Mouse (Mus musculus): ENCODE data around the gene Snw1. TPM values are rescaled to one million over a fixed set of nuclear protein-coding genes. Genes with fewer than 3 reads are reported as not detected.
"Not testable (repeated sequence)": the region's sequence is repeated elsewhere in the genome, so short reads cannot be mapped to it uniquely, and the experiment has no call there.

The Snw1 gene
- total RNA-seq (2015): 38.4 and 38.9 TPM in 2 replicates
- total RNA-seq (2017): 124 and 141 TPM in 2 replicates

DNA sequence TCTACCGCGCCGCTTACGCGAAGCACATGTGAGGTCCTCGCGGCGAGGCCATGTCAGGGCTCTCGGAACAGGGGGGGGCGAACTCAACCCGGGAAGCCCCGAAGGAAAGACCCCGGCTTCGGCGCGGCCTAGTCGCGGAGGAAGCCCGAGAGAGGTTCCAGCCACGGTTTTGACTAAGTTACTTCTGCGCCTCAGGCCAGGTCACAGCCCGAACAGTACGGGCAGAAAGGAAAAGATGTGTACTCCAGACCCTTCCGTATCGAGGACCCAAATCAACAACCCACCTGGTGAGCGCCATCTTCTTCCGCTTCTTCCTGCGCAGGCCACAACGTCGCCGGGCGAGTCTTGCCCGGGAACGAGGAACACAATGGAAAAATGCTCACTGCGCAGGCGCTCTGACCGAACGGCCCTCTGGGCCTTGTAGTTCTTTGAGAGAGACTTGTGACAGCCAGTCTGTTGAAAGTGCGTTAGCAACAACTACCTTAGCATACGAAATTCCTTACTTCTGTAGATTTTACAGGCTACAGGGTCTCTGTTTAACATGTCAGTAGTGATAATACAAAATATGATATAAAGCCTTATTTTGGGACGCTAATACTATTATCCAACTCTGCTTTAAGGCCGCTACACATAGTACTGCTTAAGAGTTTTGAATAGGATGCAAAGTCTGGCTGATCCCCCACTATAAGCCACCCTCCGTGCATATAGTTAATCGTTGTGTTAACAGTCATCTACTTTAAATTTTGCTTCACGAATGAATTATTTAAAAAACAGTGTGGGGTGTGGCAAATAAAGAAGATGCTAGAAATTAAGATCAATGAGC is at the start of gene Snw1:
Gene Snw1 (minus strand): TSS at position 311 of the 823 bp plus-strand sequence.
- peak; percentile 91 for ATAC-seq (ENCODE audit: poor library complexity, severe bottlenecking)

DNA sequence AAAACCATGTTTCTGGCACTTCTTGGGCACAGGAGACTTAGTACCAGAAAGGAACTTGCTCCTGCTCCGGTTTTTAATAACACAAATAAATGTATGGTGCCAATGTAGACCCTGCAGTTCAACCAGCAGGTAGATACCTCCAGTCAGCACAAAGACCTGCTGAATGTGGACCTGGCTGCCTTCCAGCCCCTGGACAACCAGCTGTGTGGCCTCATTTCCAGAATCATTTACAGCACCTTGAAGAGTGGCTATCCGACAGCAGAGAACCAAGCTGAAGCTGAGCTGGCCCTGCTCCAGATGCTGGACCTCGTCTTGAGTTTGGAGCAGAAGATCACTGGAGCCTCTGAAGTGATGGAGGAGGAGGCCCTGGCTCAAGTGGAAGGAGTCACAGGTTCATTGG is 47.5 kb upstream of the Snw1 start:
- ATAC-seq (ENCODE audit: poor library complexity, severe bottlenecking): not testable (repeated sequence)

DNA sequence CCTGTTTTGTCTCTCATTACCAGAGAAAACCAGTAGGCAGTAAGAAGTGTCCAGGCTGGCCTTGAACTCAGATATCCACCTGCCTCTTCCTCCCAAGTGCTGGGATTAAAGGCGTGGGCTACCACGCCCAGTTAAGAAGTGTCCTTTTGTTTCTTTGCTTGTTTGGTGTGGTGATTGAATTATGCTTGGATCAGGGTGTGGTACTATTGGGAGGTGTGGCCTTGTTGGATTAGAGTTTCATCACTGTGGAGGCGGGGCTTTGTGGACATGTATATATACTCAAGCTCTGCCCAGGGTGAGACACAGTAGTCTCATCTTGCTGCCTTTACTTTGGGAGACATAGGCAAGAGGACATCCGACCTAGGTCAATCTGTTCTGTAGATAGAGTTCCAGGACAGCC is 41.9 kb upstream of the Snw1 start, which contains the start of gene Gm8300:
Gene Gm8300 (plus strand): TSS at position 301 of the 400 bp plus-strand sequence.
- not testable (repeated sequence) for ATAC-seq (ENCODE audit: poor library complexity, severe bottlenecking)

DNA sequence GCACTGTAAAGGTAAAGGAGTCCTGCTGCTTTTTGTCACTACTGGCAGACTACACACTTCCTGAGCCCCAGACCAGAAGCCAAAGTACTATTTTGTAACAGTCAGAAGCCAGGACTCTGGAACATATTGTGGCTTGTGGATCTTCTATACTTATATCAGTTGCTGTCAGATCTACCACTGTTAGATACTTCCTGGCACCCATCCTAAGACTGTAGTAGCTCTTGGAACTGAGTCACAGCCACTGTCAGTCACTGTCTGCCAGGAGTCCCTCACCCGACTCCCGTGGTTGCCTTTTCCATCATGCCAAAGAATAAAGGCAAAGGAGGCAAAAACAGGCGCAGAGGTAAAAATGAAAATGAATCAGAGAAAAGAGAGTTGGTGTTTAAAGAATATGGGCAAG is 22.3 kb upstream of the Snw1 start, which contains the start of gene Gm5788:
Gene Gm5788 (plus strand): TSS at position 301 of the 400 bp plus-strand sequence.
- not testable (repeated sequence) for ATAC-seq (ENCODE audit: poor library complexity, severe bottlenecking)

DNA sequence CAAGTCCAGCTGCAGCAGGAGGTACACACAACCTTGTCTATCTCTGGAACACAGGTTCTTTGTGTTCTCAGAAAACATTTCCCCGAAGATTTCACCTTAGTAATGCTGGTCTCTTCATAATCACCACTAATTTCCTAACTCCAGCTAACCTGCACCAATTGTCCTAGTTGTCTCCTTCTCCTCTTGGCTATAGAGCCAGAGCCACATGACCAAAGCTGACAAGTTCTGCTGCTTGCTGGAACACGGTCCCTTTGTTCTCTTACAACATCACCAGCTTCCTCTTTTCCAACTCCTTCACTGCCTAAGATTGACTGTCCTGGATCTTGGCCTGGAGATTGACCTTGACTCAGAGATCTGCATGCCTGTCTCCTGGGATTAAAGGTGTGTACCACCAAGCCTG is 16.6 kb upstream of the Snw1 start:
- peak; percentile 51 for ATAC-seq (ENCODE audit: poor library complexity, severe bottlenecking)

DNA sequence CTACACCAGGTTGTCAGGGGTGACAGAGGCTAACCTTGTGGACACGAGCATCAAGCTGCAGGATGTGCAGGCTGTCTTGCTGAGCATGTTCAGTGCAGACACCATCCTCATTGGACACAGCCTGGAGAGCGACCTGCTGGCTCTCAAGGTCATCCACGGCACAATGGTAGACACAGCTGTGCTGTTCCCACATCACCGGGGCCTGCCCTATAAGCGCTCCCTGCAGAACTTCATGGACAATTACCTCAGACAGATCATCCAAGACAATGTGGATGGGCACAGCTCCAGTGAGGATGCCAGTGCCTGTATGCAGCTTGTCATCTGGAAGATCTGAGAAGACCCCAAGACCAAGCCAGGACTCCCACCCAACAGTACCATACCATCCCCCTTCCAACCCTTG is 10.4 kb upstream of the Snw1 start:
- not testable (repeated sequence) for ATAC-seq (ENCODE audit: poor library complexity, severe bottlenecking)

DNA sequence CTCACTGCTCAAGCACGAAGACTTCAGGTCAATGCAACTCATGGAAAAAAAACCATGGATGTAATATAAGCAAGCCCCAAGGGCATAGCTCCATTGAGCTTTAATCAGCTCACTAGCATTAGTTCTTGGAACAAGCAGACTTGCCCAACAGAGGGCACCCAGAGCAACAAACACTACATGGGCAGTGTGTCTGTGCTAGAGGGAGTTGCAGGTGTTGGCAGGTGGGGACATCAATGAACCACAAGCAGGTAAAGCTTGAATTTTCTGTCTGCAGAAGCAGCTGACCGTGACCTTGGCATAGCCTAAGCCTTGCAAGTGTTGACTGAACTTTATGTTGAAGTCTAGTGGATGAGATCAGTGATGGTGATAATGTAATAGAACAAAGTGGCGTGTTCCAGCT is 2.7 kb upstream of the Snw1 start:
- ATAC-seq (ENCODE audit: poor library complexity, severe bottlenecking): no peak

DNA sequence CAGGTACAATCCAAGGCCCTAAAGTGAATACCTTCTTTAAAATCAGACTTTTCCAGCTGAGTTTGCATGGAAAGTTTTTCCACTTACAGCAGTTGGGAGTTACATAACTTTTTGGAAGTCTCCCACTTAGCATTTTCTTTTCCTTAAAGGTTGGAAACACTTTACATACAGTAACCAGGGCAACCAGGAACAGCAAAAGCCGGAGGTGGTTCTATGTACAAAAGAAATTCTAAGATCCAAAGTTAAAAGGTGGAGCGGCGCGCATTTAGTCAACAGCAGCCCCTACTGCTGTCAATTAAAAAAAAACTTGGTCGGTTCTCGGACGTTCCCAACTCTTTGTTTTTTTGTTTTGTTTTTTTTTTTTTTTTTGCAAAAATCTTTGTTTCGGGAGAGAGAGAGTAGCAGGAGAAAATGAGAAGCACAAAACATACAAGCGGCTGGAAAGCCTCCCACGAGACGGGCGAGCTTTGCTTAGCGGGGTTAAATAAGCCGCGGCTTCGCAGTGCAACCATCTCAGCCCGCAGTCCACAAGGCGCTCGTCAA is 582 bp downstream of the Snw1 start:
- no peak for ATAC-seq (ENCODE audit: poor library complexity, severe bottlenecking)

DNA sequence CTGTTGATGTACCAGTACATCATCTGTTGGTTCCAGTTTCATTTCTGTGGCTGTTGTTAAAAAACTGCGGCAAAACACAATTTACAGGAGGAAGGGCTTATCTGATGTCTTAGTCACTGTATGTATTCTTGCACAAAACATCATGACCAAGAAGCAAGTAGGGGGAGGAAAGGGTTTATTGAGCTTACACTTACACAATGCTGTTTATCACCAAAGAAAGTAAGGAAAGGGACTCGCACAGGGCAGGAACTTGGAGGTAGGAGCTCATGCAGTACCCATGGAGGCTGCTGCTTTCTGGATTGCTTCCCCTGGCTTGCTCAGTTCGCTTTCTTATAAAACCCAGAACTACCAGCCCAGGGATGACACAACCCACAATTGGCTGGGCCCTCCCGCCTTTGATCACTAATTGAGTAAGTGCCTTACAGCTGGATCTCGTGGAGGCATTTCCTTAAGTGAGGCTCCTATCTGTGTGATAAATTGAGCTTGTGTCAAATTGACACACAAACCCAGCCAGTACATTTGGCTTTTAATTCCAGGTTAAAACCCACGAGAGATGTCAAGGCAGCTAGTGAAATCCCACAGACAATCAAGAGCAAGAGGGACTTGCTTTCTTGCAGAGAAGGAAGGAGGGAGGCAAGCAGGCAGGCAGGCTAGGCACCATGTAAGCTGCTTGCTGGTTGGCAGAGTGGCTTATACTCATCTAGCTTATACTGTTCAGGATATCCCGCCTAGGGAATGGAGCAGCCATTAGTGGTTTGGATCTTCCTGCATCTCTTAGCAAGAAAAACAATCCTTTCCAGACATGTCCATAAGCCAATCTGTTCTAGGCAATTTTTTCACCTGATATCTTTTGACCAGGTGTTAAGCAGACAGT is 1.6 kb downstream of the Snw1 start:
- 0 out of 2 replicates have a peak, but pooled peaks have one; percentile 19 for ATAC-seq (ENCODE audit: poor library complexity, severe bottlenecking)

DNA sequence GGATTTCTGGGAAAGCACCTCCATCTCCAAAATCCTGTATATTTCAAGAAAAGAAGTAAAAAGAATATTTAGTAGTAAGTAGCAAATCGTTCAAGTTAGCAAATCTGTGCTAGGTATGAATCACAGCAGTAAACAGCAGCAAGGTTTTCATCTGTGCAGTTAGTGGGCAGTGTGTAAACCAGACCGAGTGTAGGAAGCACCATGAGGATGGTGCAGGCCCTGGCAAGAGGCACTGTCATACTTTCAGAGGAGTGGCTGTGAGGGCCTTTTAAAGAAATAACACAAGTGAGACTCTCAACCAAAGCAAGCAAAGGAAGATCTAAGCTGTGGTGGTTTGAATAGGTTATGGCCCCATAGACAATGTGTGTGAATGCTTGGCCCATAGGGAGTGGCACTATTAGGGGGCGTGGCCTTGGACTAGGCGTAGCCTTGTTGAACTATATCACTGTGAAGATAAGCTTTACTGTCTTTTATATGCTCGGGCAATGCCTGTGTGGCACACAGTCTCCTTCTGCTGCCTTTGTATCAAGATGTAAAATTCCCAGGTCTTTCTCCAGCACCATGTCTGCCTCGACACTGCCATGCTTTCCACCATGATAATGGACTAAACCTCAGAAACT is 7.3 kb downstream of the Snw1 start:
- no peak for ATAC-seq (ENCODE audit: poor library complexity, severe bottlenecking)

DNA sequence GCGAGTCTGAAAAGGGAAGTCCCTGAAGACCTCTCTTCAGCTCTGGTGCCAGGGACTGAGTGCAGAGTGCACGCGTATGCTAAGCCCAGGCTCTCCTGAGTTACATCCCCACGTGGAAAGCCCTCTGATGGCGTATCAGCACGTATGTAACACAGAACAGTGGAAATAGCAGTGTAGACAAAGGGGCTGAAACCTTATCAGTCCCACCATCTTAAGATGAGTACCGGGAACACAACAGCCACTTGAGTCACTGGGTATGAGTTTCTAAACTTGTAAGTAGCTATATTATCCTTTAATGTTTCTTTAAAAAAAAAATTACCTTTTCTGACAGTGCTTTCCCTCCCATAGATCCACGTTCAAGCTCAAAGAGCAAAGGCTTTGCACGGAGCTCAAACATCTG is 22.6 kb downstream of the Snw1 start:
- no peak for ATAC-seq (ENCODE audit: poor library complexity, severe bottlenecking)

DNA sequence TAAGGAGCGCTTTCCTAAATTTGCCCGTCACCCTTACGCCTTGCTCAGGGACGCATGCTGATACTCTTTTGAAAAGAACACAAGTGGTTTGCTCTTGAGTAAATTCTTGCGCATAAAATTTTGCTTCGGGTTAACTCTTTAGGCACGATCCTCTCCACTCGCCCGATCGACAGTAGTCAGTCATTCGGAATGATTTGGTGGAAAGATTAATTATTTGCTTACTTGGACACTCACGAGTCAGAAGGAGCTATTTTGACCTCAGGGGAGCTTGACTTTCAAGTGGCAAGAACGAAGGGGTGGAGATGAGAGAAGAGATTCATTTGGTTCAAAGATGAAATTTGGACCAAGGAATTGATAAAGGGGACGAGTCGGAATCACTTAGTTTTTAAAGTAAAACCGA is 27.9 kb downstream of the Snw1 start:
- ATAC-seq (ENCODE audit: poor library complexity, severe bottlenecking): no peak

DNA sequence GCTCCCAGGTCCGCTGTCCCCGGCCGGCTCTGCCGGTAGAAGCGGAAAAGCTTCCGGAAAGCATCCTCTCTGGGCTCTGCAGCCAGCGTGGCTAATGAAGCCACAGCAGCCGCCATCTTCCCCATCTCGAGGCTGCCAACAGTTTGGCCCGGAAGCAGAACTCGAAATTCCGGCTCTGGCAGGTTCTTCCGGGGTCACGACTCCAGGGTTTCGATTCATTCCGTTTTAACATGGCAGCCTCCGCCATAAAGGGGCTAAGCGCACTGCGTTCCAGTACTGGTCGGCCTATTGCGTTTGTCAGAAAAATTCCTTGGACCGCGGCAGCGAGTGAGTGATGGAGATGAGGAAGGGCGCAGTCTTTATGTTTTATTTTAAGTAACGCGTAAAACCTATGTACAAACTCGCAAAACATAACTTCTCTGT is 28.4 kb downstream of the Snw1 start, which contains the start of the genes Slirp and Alkbh1:
Gene Slirp (plus strand): TSS at position 197 of the 423 bp plus-strand sequence.
Gene Alkbh1 (minus strand): TSS at position 318 of the 423 bp plus-strand sequence.
- peak; percentile 98 for ATAC-seq (ENCODE audit: poor library complexity, severe bottlenecking)

DNA sequence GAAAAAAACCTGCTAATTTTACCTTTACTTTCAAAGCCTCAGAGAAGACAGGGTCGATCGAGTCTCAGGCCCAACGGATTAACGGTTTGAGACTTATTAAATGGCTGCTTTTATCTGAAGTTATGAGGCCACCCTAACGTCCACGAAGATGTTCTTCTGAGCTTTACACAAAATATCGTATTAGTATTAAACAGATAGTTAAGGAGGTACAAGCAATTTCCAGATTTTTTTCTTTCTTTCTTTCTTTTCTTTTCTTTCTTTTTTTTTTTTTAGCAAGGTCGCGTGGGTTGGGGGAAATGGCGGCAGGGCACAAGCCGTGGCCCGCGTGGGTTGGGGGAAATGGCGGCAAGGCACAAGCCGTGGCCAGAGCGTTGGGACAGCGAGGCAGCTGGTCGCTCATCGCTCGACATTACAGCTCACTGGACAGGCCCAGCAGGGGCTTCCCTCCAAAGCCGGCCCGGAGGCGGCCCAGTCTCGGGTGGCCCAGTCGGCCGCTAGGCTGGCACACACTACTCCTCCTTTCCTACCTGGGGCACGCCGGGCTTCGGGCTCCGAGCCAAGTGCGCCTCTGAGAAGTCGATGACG is 28.9 kb downstream of the Snw1 start:
- ATAC-seq (ENCODE audit: poor library complexity, severe bottlenecking): peak; percentile 68

DNA sequence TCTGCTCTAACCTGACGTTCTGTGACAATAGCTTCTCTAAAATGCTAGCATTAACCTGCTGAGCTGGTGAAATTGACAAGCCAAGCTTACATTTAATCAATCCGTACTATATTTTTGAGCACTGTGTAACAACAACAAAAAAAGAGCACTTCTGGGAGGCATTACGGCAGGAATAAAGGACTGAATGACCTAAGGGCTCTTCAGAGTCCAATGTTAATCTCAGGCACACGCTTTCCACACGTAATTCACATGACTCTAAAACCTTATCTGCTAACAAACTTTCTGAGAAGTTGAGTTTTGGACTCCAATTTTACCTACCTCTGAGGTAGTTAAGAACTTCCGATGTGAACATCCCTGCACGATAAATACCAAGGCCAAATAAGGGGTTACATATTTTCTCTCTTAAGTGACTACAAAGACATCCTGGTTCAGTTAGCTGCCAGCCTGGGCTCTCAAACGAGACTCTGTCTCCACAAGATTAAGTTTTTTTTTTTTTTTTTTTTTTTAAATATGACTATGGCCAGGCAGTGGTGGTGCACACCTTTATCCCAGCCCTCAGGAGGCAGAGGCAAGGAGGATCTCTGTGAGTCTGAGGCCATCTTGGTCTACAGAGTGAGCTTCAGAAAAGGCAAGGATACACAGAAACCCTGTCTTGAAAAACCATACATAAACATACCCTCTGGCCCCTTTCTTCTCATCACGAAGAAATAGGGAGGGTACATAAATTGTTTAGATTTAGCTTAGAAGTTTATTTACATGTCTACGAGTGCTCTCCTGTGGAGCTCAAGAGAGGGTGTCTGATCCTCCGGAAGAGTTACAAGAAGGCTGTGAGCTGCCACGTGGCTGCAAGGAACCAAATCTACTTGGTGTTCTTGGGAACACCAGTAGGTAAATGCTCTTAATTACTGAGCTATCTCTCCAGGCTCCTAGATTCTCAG is 29.6 kb downstream of the Snw1 start:
- ATAC-seq (ENCODE audit: poor library complexity, severe bottlenecking): no peak

DNA sequence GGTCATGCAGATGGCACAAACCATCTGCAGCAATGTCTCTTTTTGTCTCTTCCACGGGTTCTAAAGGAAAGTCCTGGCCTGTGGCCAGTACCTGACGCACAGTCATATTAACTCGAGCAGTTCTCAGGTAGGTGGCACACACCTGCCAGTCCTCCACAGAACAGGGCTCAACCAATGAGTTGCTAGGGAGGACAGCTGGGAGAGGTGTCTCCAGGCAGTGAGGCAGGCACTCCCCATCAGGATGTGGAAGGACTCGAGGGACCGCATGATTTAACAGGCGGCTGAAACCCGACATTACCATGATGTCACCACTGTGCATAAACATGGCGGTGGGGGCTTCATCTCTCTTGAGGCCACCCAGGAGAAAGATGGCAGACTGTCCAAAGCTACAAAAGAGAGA is 43.2 kb downstream of the Snw1 start:
- no peak for ATAC-seq (ENCODE audit: poor library complexity, severe bottlenecking)

DNA sequence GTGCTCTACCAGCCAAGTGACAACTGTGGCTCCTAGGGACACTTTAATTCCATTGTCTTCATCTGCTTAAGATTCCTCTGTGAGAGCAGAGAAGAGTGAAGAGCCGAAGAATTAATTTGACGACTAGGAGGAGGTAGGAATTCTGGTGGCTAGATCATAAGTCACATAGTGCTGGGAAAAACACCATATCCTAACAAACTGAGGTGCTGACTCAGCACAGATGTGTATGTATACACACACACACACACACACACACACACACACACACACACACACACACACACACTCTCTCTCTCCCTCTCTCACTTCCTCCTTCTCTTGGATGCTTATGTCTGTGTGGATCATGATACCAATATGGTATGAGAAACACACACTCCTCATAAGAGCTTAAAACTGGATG is 43.8 kb downstream of the Snw1 start:
- ATAC-seq (ENCODE audit: poor library complexity, severe bottlenecking): no peak

DNA sequence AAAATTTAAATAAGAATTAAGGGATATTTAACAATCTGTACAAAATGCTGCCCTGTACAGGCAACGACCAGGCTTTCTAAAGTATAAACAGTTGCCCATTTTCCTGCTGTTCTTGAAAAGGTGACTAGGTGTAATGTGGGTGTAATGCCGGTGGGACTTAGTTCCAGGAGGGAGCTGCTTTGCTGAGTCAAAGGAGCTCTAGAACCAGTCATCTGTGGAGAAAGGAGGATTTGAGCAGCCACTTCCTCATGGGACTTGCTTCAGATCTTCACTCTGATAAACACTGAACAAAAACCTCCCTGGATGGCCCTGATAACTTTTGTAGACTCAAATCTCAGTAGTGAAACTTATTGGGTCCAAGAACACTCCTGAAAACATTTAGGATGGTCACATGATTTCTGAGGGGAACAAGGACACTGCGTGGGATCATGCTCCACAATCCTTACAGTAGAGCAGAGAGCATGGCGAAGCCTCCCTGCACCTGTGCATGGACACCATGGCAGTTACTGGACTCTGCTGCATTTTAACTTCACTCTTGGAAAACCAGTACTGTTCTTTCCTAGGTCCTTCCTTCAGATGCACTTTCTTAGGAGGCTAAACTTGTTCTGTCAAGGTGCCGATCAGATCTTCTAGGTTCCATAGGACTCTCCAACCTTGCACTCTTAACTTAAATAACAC is 45.6 kb downstream of the Snw1 start:
- no peak for ATAC-seq (ENCODE audit: poor library complexity, severe bottlenecking)

DNA sequence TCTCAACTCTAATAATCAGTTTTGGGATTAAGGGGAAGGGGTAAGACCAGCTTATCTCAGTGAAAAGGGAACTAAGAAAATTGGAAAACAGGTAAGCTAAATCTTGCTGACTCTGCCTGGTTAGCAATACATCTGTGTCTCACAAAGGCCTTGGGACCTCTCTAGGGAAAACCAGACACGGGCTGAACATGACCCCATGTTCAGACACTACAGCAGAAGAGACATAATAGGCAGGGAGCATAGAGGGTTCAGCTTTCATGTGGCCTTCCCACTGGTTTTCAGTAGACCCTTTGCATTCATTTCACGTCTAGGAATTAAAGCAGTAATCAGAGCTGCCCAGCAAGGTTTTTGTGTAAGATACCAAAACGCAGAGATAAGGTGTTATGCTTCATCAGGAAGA is 47.6 kb downstream of the Snw1 start:
- ATAC-seq (ENCODE audit: poor library complexity, severe bottlenecking): no peak

All from megakaryocyte, adult 5-6 weeks (primary cell).